Mouse (Mus musculus): ENCODE measurements around the gene Cinp. TPM values are rescaled to one million over a fixed set of nuclear protein-coding genes. Genes with fewer than 3 reads are reported as not detected.
A peak's percentile ranks its signal among the peaks of the same experiment; 100 is the strongest.

The Cinp gene
- polyA plus RNA-seq, 1 experiment from 2014 or later = 86.2 TPM

- Histone ChIP-seq H3K4me3 (replicated peaks; ENCODE audit: low read length) (no peak overlapping the region), H3K27me3 (ENCODE audit: control insufficient read depth, insufficient read depth, low read length) (peaks cover 26% of the 10 kb centered on the region), H3K4me2 (replicated peaks) (peak overlapping the region; percentile 65; the same call in 1 of the 2 replicates), H3K9me3 (ENCODE audit: control insufficient read depth, low read length) (no peaks in the 10 kb centered on the region), H3K9ac (no peak overlapping the region), H3K4me1 (replicated peaks; ENCODE audit: control insufficient read depth, insufficient read depth, low read length) (peaks cover 23% of the 10 kb centered on the region), H3K27ac (no peak overlapping the region), H3K36me3 (replicated peaks; ENCODE audit: control insufficient read depth, insufficient read depth) (no peaks in the 10 kb centered on the region)
- WGBS = 74% methylated on average over 5 of the region's 5 CpGs
- ATAC-seq (ENCODE audit: low FRiP score) = no peak
- DNase-seq (ENCODE audit: low spot score) = no peak
Observed at GRCm38 (mm10) chr12:110841731-110842493, 47.0 kb downstream of the Cinp start.

GRCm38 (mm10) chr12:110840348-110841198 lies 48.4 kb downstream of the Cinp start, which contains the start of gene Mok:
TSS of gene Mok (minus strand) at chr12:110840939.
- H3K27me3 ChIP-seq (ENCODE audit: control insufficient read depth, insufficient read depth, low read length) = peaks cover 12% of the 10 kb centered on the region; the same call in 1 of the 2 replicates
- peak within 1 kb of the TSS; percentile 69 for H3K27ac ChIP-seq
- ATAC-seq (ENCODE audit: low FRiP score) = peak; percentile 88
- no peaks in the 10 kb centered on the region for H3K36me3 ChIP-seq (replicated peaks; ENCODE audit: control insufficient read depth, insufficient read depth)
- WGBS = under 1% methylated on average over 71 of the region's 71 CpGs
- peaks cover 16% of the 10 kb centered on the region for H3K4me1 ChIP-seq (replicated peaks; ENCODE audit: control insufficient read depth, insufficient read depth, low read length)
- DNase-seq (ENCODE audit: low spot score) = peak; percentile 99
- H3K4me2 ChIP-seq (replicated peaks) = peak within 1 kb of the TSS; percentile 65
- H3K9me3 ChIP-seq (ENCODE audit: control insufficient read depth, low read length) = no peaks in the 10 kb centered on the region
- peak within 1 kb of the TSS; percentile 65 for H3K4me3 ChIP-seq (replicated peaks; ENCODE audit: low read length)
- peak within 1 kb of the TSS; percentile 60 for H3K9ac ChIP-seq

GRCm38 (mm10) chr12:110837850-110838249 lies 51.1 kb downstream of the Cinp start:
- H3K4me3 ChIP-seq (replicated peaks; ENCODE audit: low read length) = no peak overlapping the region
- ATAC-seq (ENCODE audit: low FRiP score) = no peak
- 0 out of 2 replicates have a peak overlapping the region, but pooled peaks have one; percentile 34 for H3K27ac ChIP-seq
- H3K27me3 ChIP-seq (ENCODE audit: control insufficient read depth, insufficient read depth, low read length) = no peaks in the 10 kb centered on the region
- WGBS = 80% methylated on average over 8 of the region's 8 CpGs
- H3K9me3 ChIP-seq (ENCODE audit: control insufficient read depth, low read length) = no peaks in the 10 kb centered on the region
- no peak for DNase-seq (ENCODE audit: low spot score)
- H3K4me1 ChIP-seq (replicated peaks; ENCODE audit: control insufficient read depth, insufficient read depth, low read length) = peaks cover 7% of the 10 kb centered on the region; the same call in 1 of the 2 replicates
- no peaks in the 10 kb centered on the region for H3K36me3 ChIP-seq (replicated peaks; ENCODE audit: control insufficient read depth, insufficient read depth)
- no peak overlapping the region for H3K4me2 ChIP-seq (replicated peaks)
- H3K9ac ChIP-seq = no peak overlapping the region

- no peak overlapping the region for H3K9ac ChIP-seq
- no peak overlapping the region for H3K4me3 ChIP-seq (replicated peaks; ENCODE audit: low read length)
- H3K27me3 ChIP-seq (ENCODE audit: control insufficient read depth, insufficient read depth, low read length) = no peaks in the 10 kb centered on the region
- WGBS = 26% methylated on average over 5 of the region's 5 CpGs
- H3K9me3 ChIP-seq (ENCODE audit: control insufficient read depth, low read length) = no peaks in the 10 kb centered on the region
- DNase-seq (ENCODE audit: low spot score) (no peak), ATAC-seq (ENCODE audit: low FRiP score) (no peak)
- peak overlapping the region; percentile 34; the same call in 1 of the 2 replicates for H3K27ac ChIP-seq
- H3K4me2 ChIP-seq (replicated peaks) = peak overlapping the region; percentile 10; the same call in 1 of the 2 replicates
- H3K36me3 ChIP-seq (replicated peaks; ENCODE audit: control insufficient read depth, insufficient read depth) = no peaks in the 10 kb centered on the region
- H3K4me1 ChIP-seq (replicated peaks; ENCODE audit: control insufficient read depth, insufficient read depth, low read length) = peaks cover 7% of the 10 kb centered on the region; the same call in 1 of the 2 replicates
Observed at GRCm38 (mm10) chr12:110837192-110837841, 51.6 kb downstream of the Cinp start.

- DNase-seq (ENCODE audit: low spot score) (no peak), ATAC-seq (ENCODE audit: low FRiP score) (no peak)
- 41% methylated on average over 6 of the region's 6 CpGs for WGBS
- no peaks in the 10 kb centered on the region for H3K36me3 ChIP-seq (replicated peaks; ENCODE audit: control insufficient read depth, insufficient read depth)
- no peaks in the 10 kb centered on the region for H3K9me3 ChIP-seq (ENCODE audit: control insufficient read depth, low read length)
- no peak overlapping the region for H3K9ac ChIP-seq
- peak overlapping the region; percentile 34; the same call in 1 of the 2 replicates for H3K27ac ChIP-seq
- peaks cover 7% of the 10 kb centered on the region; the same call in 1 of the 2 replicates for H3K4me1 ChIP-seq (replicated peaks; ENCODE audit: control insufficient read depth, insufficient read depth, low read length)
- peak overlapping the region; percentile 10; the same call in 1 of the 2 replicates for H3K4me2 ChIP-seq (replicated peaks)
- H3K27me3 ChIP-seq (ENCODE audit: control insufficient read depth, insufficient read depth, low read length) = no peaks in the 10 kb centered on the region
- H3K4me3 ChIP-seq (replicated peaks; ENCODE audit: low read length) = no peak overlapping the region
Observed at GRCm38 (mm10) chr12:110836729-110837128, 52.2 kb downstream of the Cinp start.

GRCm38 (mm10) chr12:110835182-110835581 lies 53.8 kb downstream of the Cinp start:
- H3K4me3 ChIP-seq (replicated peaks; ENCODE audit: low read length) = no peak overlapping the region
- H3K4me2 ChIP-seq (replicated peaks) = no peak overlapping the region
- peaks cover 7% of the 10 kb centered on the region; the same call in 1 of the 2 replicates for H3K4me1 ChIP-seq (replicated peaks; ENCODE audit: control insufficient read depth, insufficient read depth, low read length)
- no peak overlapping the region for H3K9ac ChIP-seq
- no peaks in the 10 kb centered on the region for H3K36me3 ChIP-seq (replicated peaks; ENCODE audit: control insufficient read depth, insufficient read depth)
- ATAC-seq (ENCODE audit: low FRiP score) (no peak), DNase-seq (ENCODE audit: low spot score) (no peak)
- no peaks in the 10 kb centered on the region for H3K27me3 ChIP-seq (ENCODE audit: control insufficient read depth, insufficient read depth, low read length)
- no peaks in the 10 kb centered on the region for H3K9me3 ChIP-seq (ENCODE audit: control insufficient read depth, low read length)
- no peak overlapping the region for H3K27ac ChIP-seq
- WGBS = 98% methylated on average over 3 of the region's 3 CpGs

GRCm38 (mm10) chr12:110830293-110831024 lies 58.5 kb downstream of the Cinp start:
- H3K36me3 ChIP-seq (replicated peaks; ENCODE audit: control insufficient read depth, insufficient read depth) = no peaks in the 10 kb centered on the region
- no peak overlapping the region for H3K27ac ChIP-seq
- no peak overlapping the region for H3K4me2 ChIP-seq (replicated peaks)
- H3K4me3 ChIP-seq (replicated peaks; ENCODE audit: low read length) = no peak overlapping the region
- H3K4me1 ChIP-seq (replicated peaks; ENCODE audit: control insufficient read depth, insufficient read depth, low read length) = no peaks in the 10 kb centered on the region
- no peaks in the 10 kb centered on the region for H3K9me3 ChIP-seq (ENCODE audit: control insufficient read depth, low read length)
- 89% methylated on average over 9 of the region's 11 CpGs for WGBS
- ATAC-seq (ENCODE audit: low FRiP score) = no peak
- no peak for DNase-seq (ENCODE audit: low spot score)
- H3K9ac ChIP-seq = no peak overlapping the region
- H3K27me3 ChIP-seq (ENCODE audit: control insufficient read depth, insufficient read depth, low read length) = no peaks in the 10 kb centered on the region

GRCm38 (mm10) chr12:110828908-110829307 lies 60.0 kb downstream of the Cinp start:
- H3K9me3 ChIP-seq (ENCODE audit: control insufficient read depth, low read length) = no peaks in the 10 kb centered on the region
- no peaks in the 10 kb centered on the region for H3K4me1 ChIP-seq (replicated peaks; ENCODE audit: control insufficient read depth, insufficient read depth, low read length)
- 96% methylated on average over 4 of the region's 4 CpGs for WGBS
- H3K9ac ChIP-seq = no peak overlapping the region
- ATAC-seq (ENCODE audit: low FRiP score) (no peak), DNase-seq (ENCODE audit: low spot score) (no peak)
- H3K4me3 ChIP-seq (replicated peaks; ENCODE audit: low read length) = no peak overlapping the region
- no peaks in the 10 kb centered on the region for H3K27me3 ChIP-seq (ENCODE audit: control insufficient read depth, insufficient read depth, low read length)
- no peak overlapping the region for H3K27ac ChIP-seq
- H3K4me2 ChIP-seq (replicated peaks) = no peak overlapping the region
- no peaks in the 10 kb centered on the region for H3K36me3 ChIP-seq (replicated peaks; ENCODE audit: control insufficient read depth, insufficient read depth)

All from hindbrain, embryonic 14.5 days (tissue).